Mouse (Mus musculus): ENCODE results near the gene Gatad2b. TPM values are rescaled to one million over a fixed set of nuclear protein-coding genes. Genes with fewer than 3 reads are reported as not detected.
A peak's percentile ranks its signal among the peaks of the same experiment; 100 is the strongest.

Gatad2b gene
- polyA plus RNA-seq, 1 experiment from 2014 or later: 15.2 TPM

DNA sequence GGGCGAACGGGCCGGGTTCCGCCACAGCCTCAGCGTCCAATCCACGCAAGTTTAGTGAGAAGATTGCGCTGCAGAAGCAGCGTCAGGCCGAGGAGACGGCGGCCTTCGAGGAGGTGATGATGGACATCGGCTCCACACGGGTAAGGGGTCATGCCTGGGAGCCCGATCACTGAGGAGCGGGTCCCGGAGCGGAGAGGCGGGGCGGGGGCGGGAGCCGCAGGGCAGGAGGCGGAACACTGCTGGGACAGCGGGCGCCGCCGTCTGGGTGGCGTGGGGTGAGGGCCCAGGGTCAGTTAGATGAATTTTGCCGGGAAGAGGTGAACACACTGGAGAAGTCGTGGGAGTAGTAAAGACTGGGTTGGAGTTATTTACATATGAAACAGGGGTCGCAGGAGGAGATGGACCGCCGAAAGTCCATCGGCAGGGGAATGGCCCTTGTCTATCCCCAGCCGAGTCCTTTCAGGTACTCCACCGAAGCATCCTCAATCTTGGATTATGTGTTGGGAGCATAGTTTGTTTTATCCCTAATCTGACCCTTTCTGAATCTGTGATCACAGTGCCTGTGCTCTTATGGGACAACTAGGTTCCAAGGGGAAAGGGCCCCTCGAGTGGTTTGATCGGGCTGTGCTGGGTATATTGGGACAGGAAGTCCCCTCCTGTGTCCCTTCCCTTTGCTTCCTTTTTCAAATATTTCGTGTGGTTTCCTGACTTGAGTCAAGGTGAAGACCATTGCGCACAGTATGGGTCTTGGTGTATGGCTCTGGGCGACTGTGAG lies 38.4 kb upstream of the Gatad2b start:
- H3K4me1 ChIP-seq: peaks cover 20% of the 10 kb centered on the region
- H3K9ac ChIP-seq (replicated peaks): peak overlapping the region; percentile 76
- WGBS: under 1% methylated on average over 41 of the region's 41 CpGs
- H3K4me2 ChIP-seq (replicated peaks): peak overlapping the region; percentile 73
- H3K27ac ChIP-seq (replicated peaks): peak overlapping the region; percentile 67
- ATAC-seq (replicated peaks): peak; percentile 57
- no peaks in the 10 kb centered on the region for H3K9me3 ChIP-seq
- H3K4me3 ChIP-seq: peak overlapping the region; percentile 64
- H3K36me3 ChIP-seq: peaks cover 19% of the 10 kb centered on the region
- no peaks in the 10 kb centered on the region for H3K27me3 ChIP-seq

DNA sequence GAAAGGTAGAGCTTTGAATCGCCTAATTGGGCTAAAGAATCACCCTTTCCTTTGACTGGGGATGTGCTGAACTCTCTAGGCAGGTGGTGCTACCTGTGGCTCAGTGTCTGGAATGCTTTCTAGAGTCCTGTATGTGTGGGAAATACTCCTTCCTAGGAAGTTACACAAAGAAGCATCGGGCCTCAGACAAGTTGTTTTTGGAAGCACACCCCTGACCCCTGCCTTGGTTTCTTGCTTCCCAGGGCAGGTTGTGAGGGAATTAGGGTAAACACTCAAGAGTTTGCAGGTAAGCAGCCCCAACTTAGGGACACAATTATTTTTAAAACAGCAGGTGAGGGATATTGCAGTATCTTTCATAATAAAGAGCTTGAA lies 37.8 kb upstream of the Gatad2b start:
- peaks cover 19% of the 10 kb centered on the region for H3K4me1 ChIP-seq
- peak overlapping the region; percentile 73 for H3K4me2 ChIP-seq (replicated peaks)
- 0 out of 2 replicates have a peak overlapping the region, but pooled peaks have one; percentile 67 for H3K27ac ChIP-seq (replicated peaks)
- peaks cover 25% of the 10 kb centered on the region for H3K36me3 ChIP-seq
- H3K9ac ChIP-seq (replicated peaks): peak overlapping the region; percentile 76
- WGBS: 21% methylated on average over 2 of the region's 2 CpGs
- H3K27me3 ChIP-seq: no peaks in the 10 kb centered on the region
- H3K9me3 ChIP-seq: no peaks in the 10 kb centered on the region
- no peak for ATAC-seq (replicated peaks)
- peak overlapping the region; percentile 64 for H3K4me3 ChIP-seq

DNA sequence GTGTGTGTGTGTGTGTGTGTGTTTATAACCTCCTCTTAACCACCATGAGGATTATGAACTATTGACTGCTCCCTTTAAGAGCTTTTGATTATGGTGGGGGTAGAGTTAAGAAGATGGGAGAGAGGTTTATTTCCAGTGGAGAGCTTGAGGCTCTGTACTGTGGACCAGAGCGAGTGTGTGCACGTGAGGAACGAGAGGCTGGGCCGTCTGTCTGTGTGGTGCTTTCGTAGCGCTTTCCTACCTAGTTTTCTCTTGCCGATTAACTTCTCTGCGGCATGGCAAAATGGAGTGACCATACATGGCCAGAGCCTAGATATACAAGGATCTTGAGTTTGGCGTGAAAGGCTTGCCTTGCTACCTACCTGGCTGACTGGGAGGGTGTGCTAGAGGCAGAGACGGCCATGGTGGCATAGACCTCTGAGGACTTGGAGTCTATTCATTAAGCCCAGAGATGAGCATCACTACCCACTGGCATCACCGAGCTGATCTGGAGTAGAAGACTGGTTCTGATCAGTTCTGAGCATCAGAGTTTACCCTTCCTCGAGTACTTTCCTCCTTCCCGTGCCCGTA lies 37.1 kb upstream of the Gatad2b start:
- no peak overlapping the region for H3K4me2 ChIP-seq (replicated peaks)
- 95% methylated on average over 14 of the region's 14 CpGs for WGBS
- no peak overlapping the region for H3K9ac ChIP-seq (replicated peaks)
- H3K27ac ChIP-seq (replicated peaks): no peak overlapping the region
- H3K27me3 ChIP-seq: no peaks in the 10 kb centered on the region
- no peak for ATAC-seq (replicated peaks)
- H3K4me1 ChIP-seq: peaks cover 19% of the 10 kb centered on the region
- H3K36me3 ChIP-seq: peaks cover 27% of the 10 kb centered on the region
- H3K4me3 ChIP-seq: 0 out of 2 replicates have a peak overlapping the region, but pooled peaks have one; percentile 64
- H3K9me3 ChIP-seq: no peaks in the 10 kb centered on the region

DNA sequence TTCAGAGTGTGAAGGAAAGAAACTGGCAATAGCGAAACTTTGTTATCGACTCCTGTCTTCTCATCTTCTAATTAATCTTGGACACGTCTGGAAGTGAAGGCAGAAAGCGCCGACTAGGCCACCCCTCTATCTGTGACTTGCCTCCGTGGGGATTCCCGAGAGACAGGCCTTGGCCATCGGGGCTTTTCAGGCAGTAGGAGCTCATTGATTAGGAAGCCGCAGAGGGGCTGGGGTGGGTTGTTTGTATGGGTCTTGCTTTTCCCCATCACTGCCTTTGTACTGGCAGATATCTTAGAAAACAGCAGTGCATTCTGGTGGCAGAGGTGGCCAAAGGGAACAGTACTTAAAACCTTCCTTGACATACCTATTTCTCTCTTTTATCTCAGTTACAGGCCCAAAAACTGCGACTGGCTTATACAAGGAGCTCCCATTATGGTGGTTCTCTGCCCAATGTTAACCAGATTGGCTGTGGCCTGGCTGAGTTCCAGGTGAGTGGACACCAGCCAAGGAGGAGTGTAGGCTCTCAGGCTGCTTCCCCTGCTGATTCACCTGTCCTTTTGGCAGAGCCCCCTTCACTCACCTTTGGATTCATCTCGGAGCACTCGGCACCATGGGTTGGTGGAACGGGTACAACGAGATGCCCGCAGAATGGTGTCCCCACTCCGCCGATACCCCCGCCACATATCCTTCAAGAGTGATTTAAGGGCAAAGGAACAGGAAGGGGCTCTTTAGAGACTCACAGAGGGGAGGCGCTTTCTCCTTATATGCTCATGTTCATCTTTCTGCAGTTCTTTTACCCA lies 36.0 kb upstream of the Gatad2b start:
- Histone ChIP-seq H3K4me3 (no peak overlapping the region), H3K4me2 (replicated peaks) (no peak overlapping the region), H3K36me3 (peaks cover 37% of the 10 kb centered on the region), H3K9me3 (no peaks in the 10 kb centered on the region), H3K4me1 (peaks cover 19% of the 10 kb centered on the region), H3K27ac (replicated peaks) (no peak overlapping the region), H3K9ac (replicated peaks) (no peak overlapping the region), H3K27me3 (no peaks in the 10 kb centered on the region)
- no peak for ATAC-seq (replicated peaks)
- WGBS: 94% methylated on average over 19 of the region's 19 CpGs

DNA sequence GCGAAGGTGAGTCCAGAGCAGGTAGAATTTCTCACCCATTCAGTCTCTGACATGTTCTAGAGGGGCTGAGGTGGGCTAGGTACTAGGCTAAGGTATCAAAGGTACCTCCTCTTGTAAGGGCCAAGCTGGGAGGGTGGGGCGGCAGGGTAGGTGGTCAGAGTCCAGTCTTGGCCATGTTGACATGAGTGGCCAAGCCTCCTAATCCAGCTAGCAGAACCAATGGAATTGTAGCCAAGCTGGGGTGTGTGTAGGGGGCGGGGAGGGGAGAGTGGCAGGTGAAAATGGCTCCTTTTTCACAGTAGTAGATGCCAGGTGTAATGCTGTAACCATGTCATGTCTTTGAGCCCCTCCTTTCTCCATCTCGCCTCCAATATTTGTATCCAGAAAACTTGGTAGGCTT lies 34.5 kb upstream of the Gatad2b start:
- Histone ChIP-seq H3K36me3 (peaks cover 48% of the 10 kb centered on the region), H3K4me3 (no peak overlapping the region), H3K9ac (replicated peaks) (no peak overlapping the region), H3K9me3 (no peaks in the 10 kb centered on the region), H3K4me1 (peaks cover 19% of the 10 kb centered on the region), H3K27me3 (no peaks in the 10 kb centered on the region), H3K4me2 (replicated peaks) (no peak overlapping the region), H3K27ac (replicated peaks) (no peak overlapping the region)
- 91% methylated on average over 4 of the region's 4 CpGs for WGBS
- no peak for ATAC-seq (replicated peaks)

DNA sequence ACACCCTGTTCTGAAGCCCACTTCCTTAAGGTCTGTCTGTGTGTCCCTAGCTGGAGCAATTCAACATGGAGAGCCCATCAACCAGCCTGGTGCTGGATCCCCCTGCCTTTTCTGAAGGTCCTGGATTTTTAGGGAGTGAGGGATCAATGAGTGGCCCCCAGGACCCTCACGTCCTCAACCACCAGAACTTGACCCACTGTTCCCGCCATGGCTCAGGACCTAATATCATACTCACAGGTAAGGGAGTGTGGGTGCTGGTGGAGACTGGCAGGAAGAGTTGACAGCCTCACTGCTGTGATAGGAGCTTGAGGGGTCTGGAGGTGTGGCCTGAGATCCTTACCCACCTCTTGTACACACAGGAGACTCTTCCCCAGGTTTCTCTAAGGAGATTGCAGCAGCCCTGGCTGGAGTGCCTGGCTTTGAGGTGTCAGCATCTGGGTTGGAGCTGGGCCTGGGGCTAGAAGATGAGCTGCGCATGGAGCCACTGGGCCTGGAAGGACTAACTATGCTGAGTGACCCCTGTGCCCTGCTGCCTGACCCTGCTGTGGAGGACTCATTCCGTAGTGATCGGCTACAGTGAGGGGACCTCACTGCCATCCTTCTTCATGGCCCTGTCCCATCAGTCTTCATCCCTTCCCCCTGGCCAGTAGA lies 29.7 kb upstream of the Gatad2b start:
- no peaks in the 10 kb centered on the region for H3K9me3 ChIP-seq
- peaks cover 12% of the 10 kb centered on the region; the same call in 1 of the 2 replicates for H3K4me1 ChIP-seq
- H3K9ac ChIP-seq (replicated peaks): no peak overlapping the region
- H3K27me3 ChIP-seq: no peaks in the 10 kb centered on the region
- no peak overlapping the region for H3K27ac ChIP-seq (replicated peaks)
- ATAC-seq (replicated peaks): no peak
- WGBS: 93% methylated on average over 5 of the region's 5 CpGs
- H3K4me2 ChIP-seq (replicated peaks): no peak overlapping the region
- H3K36me3 ChIP-seq: peaks cover 54% of the 10 kb centered on the region
- no peak overlapping the region for H3K4me3 ChIP-seq

DNA sequence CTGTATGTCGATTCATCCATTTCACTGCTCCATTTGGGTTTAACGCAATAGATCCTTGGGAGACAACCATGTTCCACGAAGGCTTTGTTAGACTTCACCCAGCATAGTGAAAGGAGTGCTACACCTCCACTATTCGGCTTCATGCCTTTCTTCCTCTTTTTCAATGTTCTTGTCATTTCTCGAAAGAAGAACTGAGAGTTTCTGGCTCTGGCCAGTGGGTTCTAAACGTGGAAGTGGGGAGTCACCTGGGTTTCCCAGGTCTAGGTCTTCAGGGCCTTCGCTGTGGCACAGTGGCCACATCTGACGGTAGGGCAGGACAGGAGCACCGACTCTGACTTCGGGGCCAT lies 28.3 kb upstream of the Gatad2b start:
- no peak for ATAC-seq (replicated peaks)
- Histone ChIP-seq H3K27me3 (no peaks in the 10 kb centered on the region), H3K9me3 (no peaks in the 10 kb centered on the region), H3K36me3 (peaks cover 42% of the 10 kb centered on the region), H3K4me3 (peak overlapping the region; percentile 96), H3K4me2 (replicated peaks) (peak overlapping the region; percentile 99), H3K4me1 (peaks cover 12% of the 10 kb centered on the region; the same call in 1 of the 2 replicates), H3K9ac (replicated peaks) (peak overlapping the region; percentile 89), H3K27ac (replicated peaks) (peak overlapping the region; percentile 93)
- WGBS: 35% methylated on average over 10 of the region's 10 CpGs

DNA sequence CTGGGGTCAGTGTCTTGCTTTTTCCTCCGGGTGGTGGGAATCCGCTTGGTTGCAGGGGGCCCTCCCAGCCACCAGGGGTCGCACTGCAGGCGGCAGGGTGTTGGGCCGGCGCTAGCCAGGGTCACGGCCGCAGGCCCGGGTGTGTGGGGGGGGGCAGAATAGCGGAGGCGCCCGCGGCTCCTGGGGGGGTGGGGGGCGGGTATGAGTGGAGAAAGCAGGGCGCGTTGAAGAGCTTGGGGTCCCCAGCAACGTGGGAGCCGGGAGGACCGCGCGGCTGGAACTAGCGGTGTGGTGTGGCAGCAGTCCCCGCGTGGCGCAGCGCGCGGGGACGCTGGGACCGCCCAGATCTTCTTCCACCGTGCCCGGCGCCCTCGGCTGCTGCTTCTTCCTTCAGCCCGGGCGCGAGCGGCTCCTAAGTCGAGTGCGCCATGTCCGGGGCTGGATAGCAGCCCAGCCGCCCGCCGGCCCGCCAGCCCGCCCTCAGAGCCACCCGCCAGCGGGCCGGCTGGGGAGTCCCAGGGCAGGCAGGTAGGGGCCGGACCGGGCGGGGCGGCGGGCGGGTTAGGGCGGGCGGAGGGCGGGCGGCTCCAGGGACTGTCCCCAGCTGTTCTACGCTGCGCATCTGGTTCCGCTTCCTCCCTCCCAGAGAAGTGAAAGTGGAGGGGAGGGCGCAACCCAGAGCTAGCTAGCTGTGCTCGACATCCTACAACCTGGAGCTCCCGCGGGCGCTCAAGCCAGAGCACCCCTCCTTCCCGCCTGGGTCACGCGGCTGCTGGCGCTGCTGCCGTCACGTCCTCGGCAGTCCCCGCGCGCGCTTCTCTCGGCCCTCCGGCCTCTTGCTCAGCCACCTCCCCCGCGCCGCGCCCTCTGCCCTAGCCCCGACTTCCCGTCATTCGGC lies 27.7 kb upstream of the Gatad2b start, which contains the start of gene Dennd4b:
TSS of gene Dennd4b (plus strand) at position 152 of the 898 bp plus-strand sequence.
- Histone ChIP-seq H3K4me1 (peaks cover 12% of the 10 kb centered on the region; the same call in 1 of the 2 replicates), H3K9ac (replicated peaks) (peak within 1 kb of the TSS; percentile 89), H3K36me3 (peaks cover 36% of the 10 kb centered on the region), H3K4me3 (peak within 1 kb of the TSS; percentile 96), H3K27me3 (no peaks in the 10 kb centered on the region), H3K27ac (replicated peaks) (peak within 1 kb of the TSS; percentile 93), H3K4me2 (replicated peaks) (peak within 1 kb of the TSS; percentile 99), H3K9me3 (no peaks in the 10 kb centered on the region)
- peak; percentile 82 for ATAC-seq (replicated peaks)
- WGBS: under 1% methylated on average over 75 of the region's 87 CpGs

DNA sequence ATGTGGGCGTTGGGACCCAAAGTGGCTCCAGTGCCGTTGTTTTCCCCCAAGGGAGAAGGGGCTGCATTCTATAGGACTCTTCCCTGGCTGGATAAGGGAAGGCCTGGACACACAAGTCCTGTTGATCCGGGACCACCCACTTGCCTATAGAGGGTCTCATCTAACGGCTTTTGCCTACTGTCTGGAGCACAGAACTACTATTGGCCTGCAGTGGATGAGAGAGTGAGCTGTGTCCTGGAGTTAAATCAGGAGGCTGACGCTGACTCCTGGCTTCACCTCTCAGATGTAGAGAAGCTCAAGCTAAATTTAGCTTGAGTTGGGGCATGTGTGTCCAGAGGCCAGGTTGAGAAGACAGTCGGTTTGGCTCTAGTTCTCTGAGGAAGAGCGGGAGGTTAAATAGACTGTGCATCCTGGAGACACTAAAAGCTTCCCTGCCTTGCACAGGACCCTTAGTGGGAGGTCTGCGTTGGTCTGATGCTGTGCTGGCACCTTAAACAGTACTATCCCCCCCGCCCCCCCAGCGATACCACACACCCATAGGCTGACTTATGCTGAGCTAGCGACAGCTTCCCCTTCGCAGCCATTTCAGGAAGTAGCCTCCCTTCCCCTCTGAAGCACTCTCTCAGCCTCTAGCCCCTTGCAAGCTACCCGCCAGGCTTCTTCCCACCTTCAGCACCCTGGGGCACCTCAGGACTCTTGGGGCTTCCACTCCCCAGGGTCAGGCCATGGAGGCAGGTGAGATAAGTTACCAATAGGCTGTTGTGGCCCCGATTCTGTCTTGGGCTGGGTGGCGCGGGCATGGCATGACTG lies 26.8 kb upstream of the Gatad2b start:
- no peaks in the 10 kb centered on the region for H3K27me3 ChIP-seq
- WGBS: 28% methylated on average over 16 of the region's 16 CpGs
- peak overlapping the region; percentile 93 for H3K27ac ChIP-seq (replicated peaks)
- H3K4me3 ChIP-seq: peak overlapping the region; percentile 96
- peaks cover 29% of the 10 kb centered on the region for H3K36me3 ChIP-seq
- peak; percentile 51 for ATAC-seq (replicated peaks)
- peak overlapping the region; percentile 89 for H3K9ac ChIP-seq (replicated peaks)
- no peaks in the 10 kb centered on the region for H3K9me3 ChIP-seq
- H3K4me2 ChIP-seq (replicated peaks): peak overlapping the region; percentile 99
- H3K4me1 ChIP-seq: peaks cover 12% of the 10 kb centered on the region; the same call in 1 of the 2 replicates

DNA sequence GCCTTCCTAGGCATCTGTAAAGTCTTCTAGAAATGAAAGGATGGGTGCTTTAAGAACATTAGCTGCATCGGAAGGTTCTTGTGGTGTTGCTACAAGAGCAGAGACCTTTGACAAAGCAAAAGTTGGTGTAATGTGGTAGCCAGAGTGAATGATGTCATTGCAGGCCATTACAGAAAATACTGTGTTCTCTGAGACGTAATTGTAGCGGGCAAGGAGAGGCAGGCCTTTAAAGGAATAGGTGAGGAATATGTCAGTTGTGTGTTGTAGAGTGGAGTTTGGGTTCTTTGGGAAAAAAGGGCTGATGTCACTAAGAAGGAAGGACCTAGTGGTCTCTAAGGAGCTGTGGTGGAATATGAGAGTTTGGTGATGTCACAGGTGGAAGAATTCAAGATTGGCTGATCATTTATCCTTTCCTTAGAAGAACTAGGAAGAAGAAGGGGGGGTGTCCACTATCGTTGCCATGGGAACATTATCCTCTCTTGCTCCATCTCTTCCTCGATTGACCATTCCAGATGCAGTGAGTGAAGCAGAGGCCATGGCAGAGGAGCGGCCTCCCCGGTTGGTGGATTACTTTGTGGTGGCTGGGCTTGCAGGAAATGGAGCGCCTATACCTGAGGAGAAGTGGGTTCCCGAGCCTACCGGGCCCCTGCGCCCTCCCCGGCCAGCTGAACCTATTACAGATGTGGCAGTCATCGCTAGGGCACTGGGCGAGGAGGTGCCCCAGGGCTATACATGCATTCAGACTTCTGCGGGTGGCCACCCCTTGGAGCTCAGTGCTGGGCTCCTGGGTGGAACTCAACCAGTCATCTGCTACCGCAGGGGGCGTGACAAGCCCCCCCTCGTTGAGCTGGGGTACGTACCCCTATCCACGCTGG lies 25.8 kb upstream of the Gatad2b start:
- no peaks in the 10 kb centered on the region for H3K9me3 ChIP-seq
- no peaks in the 10 kb centered on the region for H3K27me3 ChIP-seq
- H3K9ac ChIP-seq (replicated peaks): no peak overlapping the region
- no peak for ATAC-seq (replicated peaks)
- peaks cover 20% of the 10 kb centered on the region for H3K36me3 ChIP-seq
- H3K4me3 ChIP-seq: no peak overlapping the region
- 89% methylated on average over 20 of the region's 20 CpGs for WGBS
- no peak overlapping the region for H3K4me2 ChIP-seq (replicated peaks)
- peaks cover 12% of the 10 kb centered on the region; the same call in 1 of the 2 replicates for H3K4me1 ChIP-seq
- H3K27ac ChIP-seq (replicated peaks): no peak overlapping the region
